Mouse (Mus musculus) layer of hippocampus, postnatal 14 days (tissue): ENCODE data around the gene Galntl5. TPM values are rescaled to one million over a fixed set of nuclear protein-coding genes. Genes with fewer than 3 reads are reported as not detected.

Experiments
- microRNA-seq, 2 experiments: library from miRNA; unstranded; fragments of <30 nt; microRNA quantifications; one replicate each; pipeline ENCODE4 v1.2.0; 2021
- total RNA-seq, 2 experiments: library from RNA; stranded (reverse); gene quantifications; 2 replicates each; pipeline ENCODE4 v1.2.3; 2021

The Galntl5 gene
- total RNA-seq, 2 experiments from 2014 or later: not detected

Small RNAs within 50 kb of the gene (microRNA-seq; reads per million reads assigned to microRNA genes)
- gene Gm26051: 0 reads per million in 2 experiments

Other genes with a start within 250 kb of the Galntl5 start
- gene Prkag2, start 80.8 kb upstream of the Galntl5 start, total RNA-seq: 100 to 1,000 TPM; 151 to 155 TPM
- 10 to 100 TPM; 46.6 to 50.3 TPM for gene Galnt11, start 40.4 kb downstream of the Galntl5 start, total RNA-seq
- gene E130116L18Rik, start 41.7 kb downstream of the Galntl5 start, total RNA-seq: not detected